Mouse (Mus musculus) liver, adult 2 months (tissue): ENCODE data around the gene Unc45b. TPM values are rescaled to one million over a fixed set of nuclear protein-coding genes. Genes with fewer than 3 reads are reported as not detected.

Source experiments
- DNase-seq: peaks from one replicate; pipeline ENCODE4 v3.0.0-alpha.2; 2011; ENCODE audit warnings: low read depth, low spot score; ENCODE audit errors: extremely low read depth
- H3K27ac ChIP-seq: fragments of 200-500 bp; replicated peaks from 2 replicates; pipeline ENCODE4 v1.5.1; 2012; ENCODE audit warnings: low read depth, mild to moderate bottlenecking, control low read depth, inconsistent platforms, low read length; ENCODE audit not compliant: insufficient read depth
- H3K27me3 ChIP-seq: fragments of 200-500 bp; 2 replicates; pipeline ENCODE4 v1.6.1; 2012; ENCODE audit warnings: mild to moderate bottlenecking, moderate library complexity, low read length, inconsistent platforms; ENCODE audit not compliant: control insufficient read depth, insufficient read depth
- H3K36me3 ChIP-seq: fragments of 200-500 bp; 2 replicates; pipeline ENCODE4 v1.6.1; 2012; ENCODE audit warnings: low read length, inconsistent platforms; ENCODE audit not compliant: control insufficient read depth, insufficient read depth
- H3K4me1 ChIP-seq: fragments of 200-500 bp; 2 replicates; pipeline ENCODE4 v1.6.1; 2011; ENCODE audit warnings: low read length; ENCODE audit not compliant: control insufficient read depth, insufficient read depth
- H3K4me3 ChIP-seq: fragments of 200-500 bp; 2 replicates; pipeline ENCODE4 v1.5.1; 2011; ENCODE audit warnings: low read depth, mild to moderate bottlenecking, control low read depth, low read length, moderate library complexity; ENCODE audit not compliant: insufficient read depth
- H3K79me2 ChIP-seq: fragments of 200-500 bp; 2 replicates; pipeline ENCODE4 v1.6.1; 2012; ENCODE audit warnings: inconsistent platforms, mild to moderate bottlenecking, low read length, moderate library complexity; ENCODE audit not compliant: control insufficient read depth, insufficient read depth
- H3K9ac ChIP-seq: fragments of 200-500 bp; 2 replicates; pipeline ENCODE4 v1.6.1; 2012; ENCODE audit warnings: low read depth, mild to moderate bottlenecking, control low read depth, inconsistent platforms, low read length
- CTCF ChIP-seq: fragments of 200-500 bp; IDR thresholded peaks from 2 replicates; pipeline ENCODE4 v1.5.1; 2011; ENCODE audit warnings: low read depth, low read length, control low read depth
- POLR2A ChIP-seq: fragments of 200-500 bp; IDR thresholded peaks from 2 replicates; pipeline ENCODE4 v1.6.1; 2011; ENCODE audit warnings: low read length, control low read depth; ENCODE audit not compliant: insufficient read depth; ENCODE audit errors: extremely low read depth
- WGBS: fragments of 180-500 bp; shearing (Covaris S2); methylation state at CpG from one replicate; pipeline ENCODE4 v1.1.7; 2018; 5-methylcytosine and 5-hydroxymethylcytosine counted together
- polyA plus RNA-seq: library from polyadenylated mRNA; depleted of rRNA; stranded (reverse); fragments of >200 nt; gene quantifications from 2 replicates; pipeline ENCODE4 v1.2.3, GENCODE M21; 2012
- total RNA-seq: library from RNA; depleted of rRNA; stranded (reverse); fragments of >200 nt; gene quantifications from 2 replicates; pipeline ENCODE4 v1.2.3, GENCODE M21; 2014

Gene Unc45b
- total and polyA plus RNA-seq, 2 experiments: 0.32 to 0.46 TPM

DNA sequence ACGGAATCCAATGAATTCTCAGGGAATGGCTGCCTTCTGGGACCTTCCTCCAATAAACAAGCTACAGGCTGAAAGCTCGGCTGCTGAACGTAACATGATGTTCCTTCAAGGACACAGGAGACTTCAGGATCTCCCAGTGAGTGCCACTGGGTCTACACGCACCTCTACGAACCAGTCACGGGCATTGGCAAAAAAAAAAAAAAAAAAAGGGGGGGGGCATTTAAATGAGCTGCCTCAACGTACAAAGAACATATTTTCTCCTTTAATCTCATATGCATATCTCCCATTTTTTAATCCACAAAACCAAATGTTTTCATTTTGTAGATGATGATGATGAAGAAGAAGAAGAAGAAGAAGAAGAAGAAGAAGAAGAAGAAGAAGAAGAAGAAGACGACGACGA, 44.4 kb upstream of the Unc45b start:
- Histone ChIP-seq H3K4me1 (peaks cover 12% of the 10 kb centered on the region), H3K4me3 (no peak overlapping the region), H3K79me2 (peaks cover 29% of the 10 kb centered on the region; the same call in 1 of the 2 replicates), H3K27ac (no peak overlapping the region), H3K36me3 (no peaks in the 10 kb centered on the region), H3K9ac (no peak overlapping the region), H3K27me3 (no peaks in the 10 kb centered on the region)
- WGBS: 90% methylated on average over 10 of the region's 10 CpGs
- DNase-seq: no peak
- TF ChIP-seq CTCF: no peak
- TF ChIP-seq POLR2A: no peak

- WGBS: 50% methylated on average over 7 of the region's 7 CpGs
- Histone ChIP-seq H3K4me3 (no peak overlapping the region), H3K4me1 (peaks cover 5% of the 10 kb centered on the region), H3K9ac (no peak overlapping the region), H3K36me3 (no peaks in the 10 kb centered on the region), H3K79me2 (peaks cover 19% of the 10 kb centered on the region; the same call in 1 of the 2 replicates), H3K27me3 (no peaks in the 10 kb centered on the region), H3K27ac (no peak overlapping the region)
- no peak for DNase-seq
- no peak for TF ChIP-seq POLR2A
- TF ChIP-seq CTCF: no peak
These were observed 43.3 kb upstream of the Unc45b start for GRCm38 (mm10) chr11:82866850-82867564.

DNA sequence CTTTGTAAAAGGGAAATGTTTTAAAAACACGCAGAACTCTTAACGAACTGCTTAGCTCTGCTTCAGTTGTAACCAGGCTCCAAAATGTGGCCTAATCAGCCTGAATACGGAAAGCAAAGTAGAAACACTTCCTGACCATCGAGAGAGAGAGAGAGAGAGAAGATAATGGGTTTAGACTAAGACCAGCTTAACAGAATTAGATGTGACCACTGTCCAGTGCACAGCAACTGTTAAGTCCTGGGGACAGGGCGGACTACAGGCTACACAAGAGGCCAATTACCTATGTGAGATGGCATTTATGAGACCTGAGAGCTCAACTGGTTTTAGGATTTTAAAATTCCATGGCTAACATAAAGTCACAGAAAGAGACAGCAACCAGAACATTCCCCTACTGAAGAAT, 42.4 kb upstream of the Unc45b start:
- no peaks in the 10 kb centered on the region for H3K36me3 ChIP-seq
- H3K27ac ChIP-seq: no peak overlapping the region
- peaks cover 16% of the 10 kb centered on the region; the same call in 1 of the 2 replicates for H3K79me2 ChIP-seq
- no peaks in the 10 kb centered on the region for H3K27me3 ChIP-seq
- H3K4me1 ChIP-seq: peaks cover 2% of the 10 kb centered on the region; the same call in 1 of the 2 replicates
- WGBS: 76% methylated on average over 5 of the region's 5 CpGs
- TF ChIP-seq CTCF: no peak
- TF ChIP-seq POLR2A: no peak
- no peak overlapping the region for H3K4me3 ChIP-seq
- no peak for DNase-seq
- no peak overlapping the region for H3K9ac ChIP-seq

- WGBS: 28% methylated on average over 9 of the region's 9 CpGs
- no peak for DNase-seq
- Histone ChIP-seq H3K4me3 (peak overlapping the region; percentile 28), H3K4me1 (peaks cover 2% of the 10 kb centered on the region; the same call in 1 of the 2 replicates), H3K27ac (peak overlapping the region; percentile 87), H3K79me2 (peaks cover 9% of the 10 kb centered on the region; the same call in 1 of the 2 replicates), H3K36me3 (no peaks in the 10 kb centered on the region; the same call in 1 of the 2 replicates), H3K27me3 (no peaks in the 10 kb centered on the region), H3K9ac (peak overlapping the region; percentile 91)
- TF ChIP-seq CTCF (no peak), POLR2A (no peak)
These were observed 40.7 kb upstream of the Unc45b start for GRCm38 (mm10) chr11:82869506-82870172.

GRCm38 (mm10) chr11:82870173-82871030, 39.9 kb upstream of the Unc45b start:
- Histone ChIP-seq H3K79me2 (peaks cover 6% of the 10 kb centered on the region; the same call in 1 of the 2 replicates), H3K4me3 (peak overlapping the region; percentile 78), H3K27ac (peak overlapping the region; percentile 87), H3K36me3 (no peaks in the 10 kb centered on the region; the same call in 1 of the 2 replicates), H3K4me1 (peaks cover 2% of the 10 kb centered on the region; the same call in 1 of the 2 replicates), H3K9ac (peak overlapping the region; percentile 91), H3K27me3 (no peaks in the 10 kb centered on the region)
- DNase-seq: peak; percentile 90
- TF ChIP-seq POLR2A: no peak
- TF ChIP-seq CTCF: no peak
- under 1% methylated on average over 36 of the region's 36 CpGs for WGBS
